Mouse (Mus musculus) cortical plate, adult 2 months (tissue): ENCODE results near the gene Glis2. TPM values are rescaled to one million over a fixed set of nuclear protein-coding genes. Genes with fewer than 3 reads are reported as not detected.
"Not testable (repeated sequence)": the region's sequence is repeated elsewhere in the genome, so short reads cannot be mapped to it uniquely, and the experiment has no call there.

Experiments used
- H3K27ac ChIP-seq: fragments of 200-500 bp; 2 replicates; pipeline ENCODE4 v1.5.1; 2012; ENCODE audit warnings: low read length, control low read depth, inconsistent platforms; ENCODE audit not compliant: insufficient read depth
- H3K4me1 ChIP-seq: fragments of 200-500 bp; 2 replicates; pipeline ENCODE4 v1.6.1; 2011; ENCODE audit warnings: low read length; ENCODE audit not compliant: control insufficient read depth, insufficient read depth
- H3K4me3 ChIP-seq: fragments of 200-500 bp; 2 replicates; pipeline ENCODE4 v1.5.1; 2011; ENCODE audit warnings: mild to moderate bottlenecking, low read length, control low read depth; ENCODE audit not compliant: insufficient read depth
- CTCF ChIP-seq: fragments of 200-500 bp; IDR thresholded peaks from 2 replicates; pipeline ENCODE4 v1.5.1; 2011; ENCODE audit warnings: mild to moderate bottlenecking, control low read depth, low read length; ENCODE audit not compliant: insufficient read depth; ENCODE audit errors: extremely low read depth
- POLR2A ChIP-seq: fragments of 200-500 bp; IDR thresholded peaks from 2 replicates; pipeline ENCODE4 v1.6.1; 2011; ENCODE audit warnings: mild to moderate bottlenecking, low read length, control low read depth; ENCODE audit not compliant: insufficient read depth; ENCODE audit errors: extremely low read depth
- polyA plus RNA-seq: library from polyadenylated mRNA; depleted of rRNA; stranded (reverse); fragments of >200 nt; gene quantifications from 2 replicates; pipeline ENCODE4 v1.2.3, GENCODE M21; 2012

Gene Glis2
- polyA plus RNA-seq, 1 experiment: 17.3 TPM

GRCm38 (mm10) chr16:4576873-4577272 lies 17.6 kb upstream of the Glis2 start:
- TF ChIP-seq CTCF: no peak
- no peak for TF ChIP-seq POLR2A
- no peaks in the 10 kb centered on the region for H3K4me1 ChIP-seq
- H3K4me3 ChIP-seq: no peak overlapping the region
- no peak overlapping the region for H3K27ac ChIP-seq

DNA sequence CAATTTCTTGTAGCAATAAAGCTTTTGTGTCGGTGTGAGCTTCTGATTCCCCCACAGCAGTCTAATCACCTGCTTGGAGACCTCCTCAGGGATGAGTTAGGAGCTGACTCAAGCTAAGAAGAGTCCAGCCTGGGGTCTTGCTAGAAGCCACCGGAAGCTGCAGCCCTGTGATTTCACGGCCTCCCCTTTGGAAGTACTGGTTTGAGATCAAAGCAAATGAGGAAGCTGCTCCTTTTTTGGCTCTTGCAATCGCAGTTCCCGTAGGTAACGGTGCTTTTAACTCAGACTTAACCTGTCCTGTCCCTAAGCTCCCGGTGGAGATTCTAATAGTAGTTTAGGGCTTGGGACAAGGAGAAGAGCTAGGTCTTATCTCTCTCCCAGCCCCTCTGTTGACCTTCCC lies 15.9 kb upstream of the Glis2 start:
- no peaks in the 10 kb centered on the region for H3K4me1 ChIP-seq
- no peak overlapping the region for H3K27ac ChIP-seq
- H3K4me3 ChIP-seq: no peak overlapping the region
- TF ChIP-seq CTCF: no peak
- no peak for TF ChIP-seq POLR2A

DNA sequence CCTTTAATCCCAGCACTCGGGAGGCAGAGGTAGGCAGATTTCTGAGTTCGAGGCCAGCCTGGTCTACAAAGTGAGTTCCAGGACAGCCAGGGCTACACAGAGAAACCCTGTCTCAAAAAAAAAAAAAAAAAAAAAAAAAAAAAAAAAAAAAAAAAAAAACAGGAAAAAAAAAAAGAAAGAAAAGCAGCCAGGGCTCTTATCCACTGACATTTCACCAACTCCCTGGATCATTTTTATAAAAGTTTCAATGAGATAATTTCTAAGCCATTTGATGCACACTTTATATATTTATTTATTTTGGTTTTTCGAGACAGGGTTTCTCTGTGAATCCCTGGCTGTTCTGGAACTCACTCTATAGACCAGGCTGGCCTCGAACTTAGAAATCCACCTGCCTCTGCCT lies 13.3 kb upstream of the Glis2 start:
- H3K4me3 ChIP-seq, H3K27ac ChIP-seq, H3K4me1 ChIP-seq: not testable (repeated sequence)

DNA sequence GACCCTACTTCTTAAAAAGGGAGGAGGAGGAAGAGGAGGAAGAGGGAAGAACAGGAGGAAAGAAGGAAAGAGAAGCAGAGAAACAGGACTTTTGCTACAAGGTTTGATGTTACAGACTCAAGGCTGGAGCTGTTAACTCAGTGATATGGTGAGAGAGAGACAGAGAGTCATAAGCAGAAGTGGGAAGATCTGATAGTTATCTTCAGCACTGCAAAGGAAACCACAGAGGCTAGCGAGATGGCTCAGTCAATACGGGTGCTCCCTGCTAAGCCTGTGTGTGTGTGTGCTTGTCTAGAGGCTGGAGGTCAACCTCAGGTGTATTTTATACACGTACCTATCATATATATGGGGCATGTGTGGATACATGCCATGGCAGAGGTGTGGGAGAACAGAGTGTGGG lies 10.7 kb upstream of the Glis2 start:
- no peak overlapping the region for H3K27ac ChIP-seq
- H3K4me1 ChIP-seq: 0 out of 2 replicates have a peak, but pooled peaks cover 1% of the 10 kb centered on the region
- H3K4me3 ChIP-seq: no peak overlapping the region
- TF ChIP-seq POLR2A: no peak
- no peak for TF ChIP-seq CTCF

GRCm38 (mm10) chr16:4584438-4584837 lies 10.1 kb upstream of the Glis2 start:
- Histone ChIP-seq H3K4me3 (no peak overlapping the region), H3K27ac (no peak overlapping the region), H3K4me1 (0 out of 2 replicates have a peak, but pooled peaks cover 1% of the 10 kb centered on the region)
- TF ChIP-seq POLR2A (no peak), CTCF (no peak)

DNA sequence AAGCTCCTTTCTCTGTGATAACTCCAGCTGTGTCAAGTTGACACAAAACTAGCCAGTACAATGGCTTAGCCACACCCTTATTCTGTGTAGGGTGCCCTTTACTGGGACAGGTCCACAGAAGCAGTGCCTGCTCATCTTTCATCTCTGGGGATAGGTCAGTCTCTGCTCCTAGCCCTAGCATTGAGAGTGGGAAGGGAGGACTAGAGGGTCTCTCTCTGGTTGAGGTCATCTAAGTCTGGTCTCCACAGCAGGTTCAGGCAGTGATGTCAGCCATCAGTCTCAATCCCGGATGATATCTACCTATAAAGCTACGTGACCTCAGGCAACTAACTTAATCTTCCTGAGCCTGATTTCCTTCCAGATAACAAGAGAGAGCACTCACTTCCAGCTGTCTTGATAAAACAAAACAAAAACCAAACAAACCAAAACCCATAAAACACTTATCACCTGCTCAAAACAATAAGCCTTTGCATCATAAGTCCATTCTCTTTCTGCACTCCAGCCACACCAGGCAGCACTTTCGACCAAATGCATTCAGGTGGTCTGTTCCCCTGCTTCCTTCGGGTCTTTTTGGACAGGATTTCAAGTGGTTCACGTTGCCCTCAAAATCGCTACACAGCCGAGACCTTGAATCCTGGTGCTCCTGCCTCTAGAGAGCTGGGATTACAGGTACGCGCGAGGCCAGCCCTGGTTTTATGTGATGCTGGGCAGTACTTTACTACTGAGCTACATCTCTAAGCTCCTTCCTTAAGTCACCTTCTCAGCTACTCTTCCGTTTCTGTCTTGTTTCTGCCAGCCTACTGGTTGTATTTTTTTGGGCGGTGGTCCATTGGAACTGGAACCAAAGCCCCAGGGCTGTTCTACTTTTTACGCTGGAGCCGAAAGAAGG lies 8.6 kb upstream of the Glis2 start:
- Histone ChIP-seq H3K4me3 (peak overlapping the region; percentile 41), H3K27ac (no peak overlapping the region), H3K4me1 (0 out of 2 replicates have a peak, but pooled peaks cover 1% of the 10 kb centered on the region)
- TF ChIP-seq POLR2A (no peak), CTCF (no peak)

DNA sequence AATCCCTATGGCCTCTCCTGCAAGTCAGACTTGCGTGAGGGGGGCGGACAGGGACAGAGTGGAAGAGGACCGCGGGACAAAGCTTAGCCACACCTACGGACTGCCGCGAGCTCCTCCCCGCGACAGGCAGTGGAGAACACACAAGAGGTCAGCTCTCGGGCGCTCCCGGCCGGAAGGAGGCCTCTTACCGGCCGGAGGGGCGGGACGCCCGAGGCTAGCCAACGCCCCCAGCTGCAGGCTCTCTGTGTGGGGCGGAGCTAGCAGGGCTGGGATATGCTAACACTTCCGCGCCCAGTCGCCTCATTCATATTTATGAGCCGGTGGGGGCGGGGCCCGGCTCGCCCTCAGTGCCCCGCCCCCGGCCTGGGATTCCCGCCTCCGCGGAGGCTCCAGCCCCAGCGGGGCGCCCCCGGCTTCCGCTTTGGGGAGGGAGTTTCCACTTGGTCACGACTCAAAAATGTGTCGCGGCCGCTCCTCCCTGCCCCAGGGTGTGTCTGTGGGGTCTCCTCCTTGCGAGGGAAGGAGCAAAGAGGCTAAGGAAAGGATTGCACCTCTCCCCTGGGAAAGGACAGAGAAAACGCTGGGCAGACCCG lies 7.9 kb upstream of the Glis2 start:
- no peak overlapping the region for H3K27ac ChIP-seq
- H3K4me3 ChIP-seq: peak overlapping the region; percentile 41
- TF ChIP-seq CTCF (no peak), POLR2A (0 out of 2 replicates have a peak, but pooled peaks have one; percentile 24)
- H3K4me1 ChIP-seq: 0 out of 2 replicates have a peak, but pooled peaks cover 1% of the 10 kb centered on the region

DNA sequence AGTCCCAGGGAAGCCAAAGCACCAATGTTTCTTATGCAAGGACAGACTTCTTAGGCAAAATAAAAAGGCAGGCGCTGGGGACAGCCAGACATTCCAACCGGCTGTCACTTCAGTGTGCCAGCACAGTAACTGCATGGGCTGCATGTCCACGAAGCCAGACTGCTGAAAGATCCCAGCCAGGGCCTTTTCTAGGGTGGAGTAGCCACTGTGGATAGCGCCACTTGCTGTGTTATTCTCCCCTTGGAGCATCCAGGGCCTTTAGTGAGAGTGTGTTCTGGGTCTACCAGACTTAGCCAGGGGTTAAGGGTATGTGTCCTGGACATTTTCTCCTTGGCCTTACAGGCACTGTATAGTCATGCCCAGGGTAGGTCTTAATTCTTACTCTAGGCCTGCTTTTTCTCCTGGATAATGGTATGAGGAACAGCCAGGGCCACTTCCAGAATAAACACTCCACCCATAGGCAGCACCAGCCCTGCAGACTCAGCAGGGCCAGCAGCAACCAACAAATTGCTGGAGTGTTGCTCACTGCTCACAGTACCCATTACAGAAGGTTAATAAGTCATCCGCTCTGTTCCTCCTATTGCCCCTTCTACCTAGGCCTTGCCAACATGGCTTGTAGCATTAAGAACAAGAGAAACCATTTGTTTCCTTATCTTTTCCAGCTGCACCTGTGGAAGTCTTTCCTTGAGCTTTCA lies 6.8 kb upstream of the Glis2 start:
- H3K27ac ChIP-seq: no peak overlapping the region

DNA sequence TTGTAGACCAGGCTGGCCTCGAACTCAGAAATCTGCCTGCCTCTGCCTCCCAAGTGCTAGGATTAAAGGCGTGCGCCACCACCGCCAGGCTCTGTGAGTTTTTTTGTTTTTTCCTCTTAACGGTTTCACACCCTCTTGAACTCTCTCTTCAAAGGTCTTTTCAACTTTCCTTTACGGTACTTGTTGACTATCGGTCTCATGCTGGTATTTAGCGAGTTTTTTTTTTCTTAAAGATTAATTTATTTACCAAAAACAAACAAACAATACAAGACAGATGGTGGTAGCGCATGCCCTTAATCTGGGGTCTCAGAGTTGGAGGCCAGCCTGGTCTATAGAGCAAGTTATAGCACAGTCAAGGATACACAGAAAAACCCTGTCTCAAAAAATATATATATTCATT lies 4.3 kb upstream of the Glis2 start:
- H3K4me1 ChIP-seq: peaks cover 3% of the 10 kb centered on the region; the same call in 1 of the 2 replicates
- TF ChIP-seq CTCF (no peak), POLR2A (no peak)
- H3K4me3 ChIP-seq: no peak overlapping the region
- H3K27ac ChIP-seq: no peak overlapping the region

More for the DNA sequence above, 6.8 kb upstream of the Glis2 start:
- Histone ChIP-seq H3K4me3 (no peak overlapping the region), H3K4me1 (0 out of 2 replicates have a peak, but pooled peaks cover 1% of the 10 kb centered on the region)
- TF ChIP-seq POLR2A (no peak), CTCF (no peak)
